Mouse (Mus musculus): Measurements from ENCODE around the gene Spata46. TPM values are rescaled to one million over a fixed set of nuclear protein-coding genes. Genes with fewer than 3 reads are reported as not detected.

Spata46 gene
- total and polyA plus RNA-seq, 3 experiments: not detected

DNA sequence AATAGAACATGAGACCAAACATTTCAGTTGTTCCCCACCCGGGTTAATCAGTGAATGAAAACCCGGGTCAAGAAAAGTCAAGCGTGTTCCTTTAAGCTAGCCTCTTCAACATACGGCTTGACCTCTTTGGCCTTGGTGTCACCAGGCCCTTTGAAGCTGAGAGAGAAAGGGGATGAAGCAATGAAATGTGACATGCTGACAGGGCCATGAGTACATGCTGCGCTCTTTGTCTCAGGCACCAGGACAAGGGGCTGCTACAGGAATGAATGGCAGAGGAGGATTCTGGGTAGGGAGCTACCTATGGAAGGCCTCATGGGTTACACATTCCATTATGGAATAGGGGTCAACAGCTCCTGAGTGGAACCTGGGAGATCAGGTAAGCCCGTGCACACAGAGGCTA, 5.5 kb upstream of the Spata46 start:
- Histone ChIP-seq H3K9me3 (replicated peaks) (no peaks in the 10 kb centered on the region), H3K27me3 (ENCODE audit: insufficient read depth, low read length) (peaks cover 7% of the 10 kb centered on the region; the same call in 1 of the 2 replicates), H3K4me3 (ENCODE audit: low read depth, low read length) (no peak overlapping the region), H3K4me1 (ENCODE audit: insufficient read depth, low read depth, low read length) (no peaks in the 10 kb centered on the region), H3K36me3 (replicated peaks) (no peaks in the 10 kb centered on the region)
- ATAC-seq (ENCODE audit: extremely low read depth, insufficient number of reproducible peaks, low FRiP score, poor library complexity, severe bottlenecking): no peak
- DNase-seq (ENCODE audit: low spot score): no peak
- TF ChIP-seq CTCF (IDR thresholded peaks at IDR 0.05; ENCODE audit: low read depth, low read length) (no peak), GATA2 (IDR thresholded peaks at IDR 0.05; ENCODE audit: borderline replicate concordance, low read depth, low read length) (no peak), TAL1 (conservative IDR thresholded peaks at IDR 0.05; ENCODE audit: low read depth, low read length) (no peak), GATA1 (IDR thresholded peaks at IDR 0.05; ENCODE audit: borderline replicate concordance, low read length) (no peak), POLR2AphosphoS5 (IDR thresholded peaks at IDR 0.05; ENCODE audit: insufficient replicate concordance, low read depth, low read length) (no peak)

- Histone ChIP-seq H3K4me3 (ENCODE audit: low read depth, low read length) (no peak overlapping the region), H3K4me1 (ENCODE audit: insufficient read depth, low read depth, low read length) (no peaks in the 10 kb centered on the region), H3K9me3 (replicated peaks) (no peaks in the 10 kb centered on the region), H3K27me3 (ENCODE audit: insufficient read depth, low read length) (0 out of 2 replicates have a peak, but pooled peaks cover 2% of the 10 kb centered on the region), H3K36me3 (replicated peaks) (no peaks in the 10 kb centered on the region)
- TF ChIP-seq GATA1 (IDR thresholded peaks at IDR 0.05; ENCODE audit: borderline replicate concordance, low read length) (no peak), TAL1 (conservative IDR thresholded peaks at IDR 0.05; ENCODE audit: low read depth, low read length) (no peak), CTCF (IDR thresholded peaks at IDR 0.05; ENCODE audit: low read depth, low read length) (no peak), POLR2AphosphoS5 (IDR thresholded peaks at IDR 0.05; ENCODE audit: insufficient replicate concordance, low read depth, low read length) (no peak), GATA2 (IDR thresholded peaks at IDR 0.05; ENCODE audit: borderline replicate concordance, low read depth, low read length) (no peak)
- ATAC-seq (ENCODE audit: extremely low read depth, insufficient number of reproducible peaks, low FRiP score, poor library complexity, severe bottlenecking) (no peak), DNase-seq (ENCODE audit: low spot score) (no peak)
Observed at GRCm38 (mm10) chr1:170305002-170305401, 3.6 kb upstream of the Spata46 start.

DNA sequence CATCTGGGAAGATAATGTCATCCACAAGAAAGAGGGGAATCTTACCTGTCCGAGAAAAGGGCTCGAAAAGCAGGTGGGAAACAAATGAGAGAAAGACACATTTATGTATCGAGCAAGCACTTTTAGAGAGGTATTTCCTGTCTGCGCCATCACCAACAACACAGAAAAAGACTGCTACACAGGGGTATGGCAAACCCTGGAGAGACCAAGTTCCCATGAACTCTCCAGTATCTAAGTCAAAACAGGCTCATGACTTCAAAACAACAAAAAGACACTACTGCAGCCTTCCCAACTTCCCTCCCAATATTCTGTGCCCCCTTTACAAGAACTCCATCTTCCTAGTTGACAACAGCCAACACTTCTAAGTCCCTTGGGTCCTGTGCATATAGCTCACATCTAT, 2.4 kb upstream of the Spata46 start, which contains the start of gene Gm7694:
Gene Gm7694 (minus strand): TSS at position 101 of the 400 bp plus-strand sequence.
- H3K36me3 ChIP-seq (replicated peaks): no peaks in the 10 kb centered on the region
- no peak for ATAC-seq (ENCODE audit: extremely low read depth, insufficient number of reproducible peaks, low FRiP score, poor library complexity, severe bottlenecking)
- DNase-seq (ENCODE audit: low spot score): no peak
- no peak within 1 kb of the TSS for H3K4me3 ChIP-seq (ENCODE audit: low read depth, low read length)
- no peaks in the 10 kb centered on the region for H3K4me1 ChIP-seq (ENCODE audit: insufficient read depth, low read depth, low read length)
- no peaks in the 10 kb centered on the region for H3K9me3 ChIP-seq (replicated peaks)
- H3K27me3 ChIP-seq (ENCODE audit: insufficient read depth, low read length): 0 out of 2 replicates have a peak, but pooled peaks cover 2% of the 10 kb centered on the region
- TF ChIP-seq CTCF (IDR thresholded peaks at IDR 0.05; ENCODE audit: low read depth, low read length) (no peak), GATA1 (IDR thresholded peaks at IDR 0.05; ENCODE audit: borderline replicate concordance, low read length) (no peak), POLR2AphosphoS5 (IDR thresholded peaks at IDR 0.05; ENCODE audit: insufficient replicate concordance, low read depth, low read length) (no peak), GATA2 (IDR thresholded peaks at IDR 0.05; ENCODE audit: borderline replicate concordance, low read depth, low read length) (no peak), TAL1 (conservative IDR thresholded peaks at IDR 0.05; ENCODE audit: low read depth, low read length) (no peak)

DNA sequence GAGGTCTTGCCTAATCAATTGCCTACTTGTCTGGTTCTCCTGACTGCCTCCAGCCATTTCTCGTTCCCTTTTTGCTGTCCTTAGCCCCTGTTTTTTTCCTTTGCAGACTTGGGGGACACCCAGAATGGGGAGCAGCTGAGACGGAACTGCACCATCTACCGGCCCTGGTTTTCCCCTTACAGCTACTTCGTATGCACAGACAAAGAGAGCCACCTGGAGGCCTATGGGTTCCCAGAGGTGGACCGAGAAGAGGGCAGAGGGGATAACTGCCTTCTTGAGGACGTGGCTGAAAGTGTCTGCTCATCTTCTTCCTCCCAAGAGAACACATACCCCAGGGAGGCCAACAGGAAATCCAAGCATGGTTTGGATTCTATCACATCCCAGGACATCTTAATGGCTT, 2.8 kb downstream of the Spata46 start:
- Histone ChIP-seq H3K27me3 (ENCODE audit: insufficient read depth, low read length) (peaks cover 6% of the 10 kb centered on the region; the same call in 1 of the 2 replicates), H3K4me3 (ENCODE audit: low read depth, low read length) (no peak overlapping the region), H3K36me3 (replicated peaks) (no peaks in the 10 kb centered on the region), H3K4me1 (ENCODE audit: insufficient read depth, low read depth, low read length) (no peaks in the 10 kb centered on the region), H3K9me3 (replicated peaks) (no peaks in the 10 kb centered on the region)
- ATAC-seq (ENCODE audit: extremely low read depth, insufficient number of reproducible peaks, low FRiP score, poor library complexity, severe bottlenecking) (no peak), DNase-seq (ENCODE audit: low spot score) (no peak)
- TF ChIP-seq GATA1 (IDR thresholded peaks at IDR 0.05; ENCODE audit: borderline replicate concordance, low read length): no peak
- TF ChIP-seq TAL1 (conservative IDR thresholded peaks at IDR 0.05; ENCODE audit: low read depth, low read length): no peak
- TF ChIP-seq CTCF (IDR thresholded peaks at IDR 0.05; ENCODE audit: low read depth, low read length): no peak
- TF ChIP-seq POLR2AphosphoS5 (IDR thresholded peaks at IDR 0.05; ENCODE audit: insufficient replicate concordance, low read depth, low read length): no peak
- no peak for TF ChIP-seq GATA2 (IDR thresholded peaks at IDR 0.05; ENCODE audit: borderline replicate concordance, low read depth, low read length)

GRCm38 (mm10) chr1:170322046-170322445, 13.4 kb downstream of the Spata46 start:
- Histone ChIP-seq H3K4me3 (ENCODE audit: low read depth, low read length) (no peak overlapping the region), H3K4me1 (ENCODE audit: insufficient read depth, low read depth, low read length) (no peaks in the 10 kb centered on the region), H3K36me3 (replicated peaks) (no peaks in the 10 kb centered on the region), H3K9me3 (replicated peaks) (no peaks in the 10 kb centered on the region), H3K27me3 (ENCODE audit: insufficient read depth, low read length) (peaks cover 4% of the 10 kb centered on the region; the same call in 1 of the 2 replicates)
- no peak for ATAC-seq (ENCODE audit: extremely low read depth, insufficient number of reproducible peaks, low FRiP score, poor library complexity, severe bottlenecking)
- DNase-seq (ENCODE audit: low spot score): no peak
- TF ChIP-seq CTCF (IDR thresholded peaks at IDR 0.05; ENCODE audit: low read depth, low read length) (no peak), GATA2 (IDR thresholded peaks at IDR 0.05; ENCODE audit: borderline replicate concordance, low read depth, low read length) (no peak), TAL1 (conservative IDR thresholded peaks at IDR 0.05; ENCODE audit: low read depth, low read length) (no peak), GATA1 (IDR thresholded peaks at IDR 0.05; ENCODE audit: borderline replicate concordance, low read length) (no peak), POLR2AphosphoS5 (IDR thresholded peaks at IDR 0.05; ENCODE audit: insufficient replicate concordance, low read depth, low read length) (no peak)

DNA sequence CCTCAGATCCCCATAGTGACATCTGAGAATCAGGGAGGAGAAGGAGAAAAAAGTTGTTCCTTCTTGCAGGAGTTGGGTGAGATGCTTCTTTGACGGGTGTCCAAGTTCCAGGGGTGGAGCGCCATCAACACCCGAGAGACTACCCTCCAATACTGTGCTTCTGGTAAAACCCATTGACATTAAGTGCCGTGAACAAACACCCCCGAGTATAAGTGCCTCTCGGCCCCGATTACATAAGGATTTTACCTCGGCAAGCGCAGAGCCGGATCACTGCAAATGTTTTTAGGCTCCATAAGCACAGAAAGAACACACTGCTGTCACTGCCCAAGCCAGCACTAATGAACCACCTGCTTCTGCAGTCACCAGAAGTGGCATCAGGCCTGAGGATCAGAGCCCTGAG, 14.4 kb downstream of the Spata46 start:
- Histone ChIP-seq H3K4me1 (ENCODE audit: insufficient read depth, low read depth, low read length) (no peaks in the 10 kb centered on the region), H3K27me3 (ENCODE audit: insufficient read depth, low read length) (peaks cover 8% of the 10 kb centered on the region; the same call in 1 of the 2 replicates), H3K4me3 (ENCODE audit: low read depth, low read length) (no peak overlapping the region), H3K36me3 (replicated peaks) (no peaks in the 10 kb centered on the region), H3K9me3 (replicated peaks) (no peaks in the 10 kb centered on the region)
- DNase-seq (ENCODE audit: low spot score): no peak
- no peak for TF ChIP-seq GATA1 (IDR thresholded peaks at IDR 0.05; ENCODE audit: borderline replicate concordance, low read length)
- TF ChIP-seq POLR2AphosphoS5 (IDR thresholded peaks at IDR 0.05; ENCODE audit: insufficient replicate concordance, low read depth, low read length): no peak
- no peak for TF ChIP-seq GATA2 (IDR thresholded peaks at IDR 0.05; ENCODE audit: borderline replicate concordance, low read depth, low read length)
- no peak for TF ChIP-seq CTCF (IDR thresholded peaks at IDR 0.05; ENCODE audit: low read depth, low read length)
- TF ChIP-seq TAL1 (conservative IDR thresholded peaks at IDR 0.05; ENCODE audit: low read depth, low read length): no peak
- no peak for ATAC-seq (ENCODE audit: extremely low read depth, insufficient number of reproducible peaks, low FRiP score, poor library complexity, severe bottlenecking)
